Mouse (Mus musculus) heart, postnatal 0 days (tissue): ENCODE measurements around the gene Jmjd7.

Experiments used
- CTCF ChIP-seq: IDR thresholded peaks from 2 replicates; pipeline ENCODE4 v1.5.1; 2016; ENCODE audit warnings: antibody characterized with exemption, control low read depth, low read depth
- EP300 ChIP-seq: IDR thresholded peaks from 2 replicates; pipeline ENCODE4 v1.6.1; 2016; ENCODE audit warnings: antibody characterized with exemption, low read depth

DNA sequence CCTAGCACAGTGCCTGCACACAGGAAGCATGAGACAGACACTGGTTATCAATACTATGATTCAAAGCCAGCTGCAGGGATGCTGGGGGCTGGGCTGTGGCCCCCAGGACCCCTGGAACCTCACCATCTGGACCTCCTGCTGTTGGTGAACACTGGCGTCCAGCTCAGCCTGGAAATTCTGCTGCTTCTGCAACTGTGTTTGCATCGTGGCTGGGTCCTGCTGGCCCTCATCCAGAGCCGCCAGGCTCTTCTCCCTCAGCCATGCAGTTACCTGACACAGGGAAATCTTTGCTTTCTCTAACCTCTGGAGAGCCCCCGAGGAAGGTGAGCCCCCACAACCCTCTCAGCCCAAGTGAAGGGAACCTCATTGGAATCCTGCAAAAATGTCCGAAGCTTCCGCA lies 24.1 kb downstream of the Jmjd7 start:
- TF ChIP-seq EP300 (no peak), CTCF (no peak)
